Mouse (Mus musculus): ENCODE results near the gene Stk25.

DNA sequence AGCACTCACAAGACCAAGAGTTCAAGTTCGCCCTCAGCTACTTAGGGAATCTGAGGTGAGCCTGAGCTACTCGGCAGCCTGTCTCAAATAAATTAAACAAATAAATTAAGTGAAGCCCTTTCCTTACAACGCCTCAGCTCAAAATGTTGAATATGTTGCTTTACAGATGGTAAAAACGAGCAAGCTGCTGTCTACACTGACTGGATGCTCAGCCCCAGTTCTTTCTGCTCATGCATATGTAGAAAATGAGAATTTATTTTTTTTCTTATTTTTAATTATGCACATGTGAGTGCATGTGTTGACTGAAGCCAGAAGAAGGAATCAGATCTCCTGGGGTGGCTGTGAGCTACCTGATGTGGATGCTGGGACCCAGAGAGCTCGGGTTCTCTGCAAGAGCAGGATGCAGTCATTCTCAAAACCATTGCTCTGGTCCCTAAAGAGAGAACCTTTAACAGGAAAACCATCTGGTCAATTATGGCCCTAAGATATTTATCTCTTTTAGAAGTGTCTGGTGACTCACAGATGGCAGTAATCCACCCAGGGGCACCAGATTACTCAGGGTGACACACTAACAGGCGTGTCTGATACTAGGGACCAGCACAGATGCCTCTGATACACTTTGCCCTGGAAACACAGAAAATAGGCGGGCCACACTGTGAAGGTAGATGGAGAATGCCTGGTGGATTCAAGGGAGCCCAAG, 2.0 kb downstream of the Stk25 start:
- TF ChIP-seq CTCF (IDR thresholded peaks at IDR 0.05) (no peak), EP300 (IDR thresholded peaks at IDR 0.05) (no peak)
